Mouse (Mus musculus) adrenal gland, postnatal 10 days (tissue): ENCODE measurements around the gene Ctdspl2. TPM values are rescaled to one million over a fixed set of nuclear protein-coding genes. Genes with fewer than 3 reads are reported as not detected.

Experiments used
- DNase-seq: peaks from one replicate; pipeline ENCODE4 v3.0.0; 2021; ENCODE audit warnings: mixed read lengths
- microRNA-seq: library from miRNA; unstranded; fragments of <30 nt; microRNA quantifications from one replicate; pipeline ENCODE4 v1.2.0, GENCODE M21; 2021
- total RNA-seq, 2 experiments: library from RNA; stranded (reverse); gene quantifications; 2 replicates each; pipeline ENCODE4 v1.2.3; 2021

The Ctdspl2 gene
- total RNA-seq, 2 experiments from 2014 or later = 29.4 to 36.7 TPM

DNA sequence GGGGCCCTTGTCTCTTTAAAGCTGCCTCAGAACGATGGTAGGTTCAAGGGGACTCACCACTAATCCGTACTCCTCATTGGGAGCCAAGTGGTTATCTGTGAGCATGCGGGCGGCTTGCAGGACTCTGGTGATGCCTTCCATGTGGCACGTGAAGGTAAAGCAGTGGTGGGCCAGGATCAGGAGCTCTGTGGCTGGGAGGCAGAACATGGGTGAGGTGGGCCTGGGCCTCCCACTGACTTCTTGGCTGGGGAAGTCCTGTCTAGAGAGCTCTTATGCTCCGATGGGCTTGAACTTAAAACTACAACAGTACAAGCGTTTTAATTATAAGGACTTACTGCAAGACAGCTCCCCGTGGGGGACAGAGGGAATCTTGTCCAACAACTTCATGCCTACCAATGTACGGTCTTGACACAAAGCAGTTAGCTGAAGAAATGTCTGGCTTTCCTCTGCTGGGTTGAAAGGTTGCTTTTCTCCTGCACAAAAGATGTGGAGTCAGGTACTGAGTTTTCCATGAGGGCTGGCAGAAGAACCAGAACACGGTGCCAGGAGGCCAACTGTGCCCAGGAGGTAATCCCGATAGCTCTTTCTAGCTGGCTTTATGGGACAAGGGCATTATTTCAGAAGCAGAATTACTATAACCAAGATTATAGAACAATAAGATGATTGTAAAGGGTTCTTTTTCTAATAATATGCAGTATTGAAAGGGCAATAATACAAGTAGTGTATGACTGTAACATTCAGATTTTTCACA, 103.7 kb downstream of the Ctdspl2 start:
- no peak for DNase-seq

Small RNAs within 50 kb of the gene (microRNA-seq; reads per million reads assigned to microRNA genes)
- gene Gm47314 = not detected

Other genes starting within 250 kb of the Ctdspl2 start
- gene Frmd5, start 148.9 kb upstream of the Ctdspl2 start, total RNA-seq = 10 to 100 TPM; 61.2 to 62.7 TPM
- 10 to 100 TPM; 46.4 to 51.3 TPM for gene Casc4, start 89.0 kb upstream of the Ctdspl2 start, total RNA-seq
- gene Mageb3, start 91 bp downstream of the Ctdspl2 start, total RNA-seq = not detected
- 10 to 100 TPM; 16.8 to 16.9 TPM for gene Eif3j1, start 72.5 kb downstream of the Ctdspl2 start, total RNA-seq
- gene Spg11, start 162.4 kb downstream of the Ctdspl2 start, total RNA-seq = 10 to 100 TPM; 14.6 to 16.7 TPM
- 100 to 1,000 TPM; 300 to 427 TPM for gene B2m, start 191.7 kb downstream of the Ctdspl2 start, total RNA-seq
- gene Trim69, start 204.7 kb downstream of the Ctdspl2 start, total RNA-seq = not detected
- gene Patl2, start 230.2 kb downstream of the Ctdspl2 start, total RNA-seq = under 1 TPM; 0.30 to 0.63 TPM
- not detected for gene Terb2, start 230.3 kb downstream of the Ctdspl2 start, total RNA-seq